Mouse (Mus musculus) bone marrow, adult 2 months (tissue): Measurements from ENCODE around the gene Fut4. TPM values are rescaled to one million over a fixed set of nuclear protein-coding genes. Genes with fewer than 3 reads are reported as not detected.
"Not testable (repeated sequence)": the region's sequence is repeated elsewhere in the genome, so short reads cannot be mapped to it uniquely, and the experiment has no call there.

Experiments
- H3K27ac ChIP-seq: fragments of 200-500 bp; 2 replicates; pipeline ENCODE4 v1.5.1; 2012; ENCODE audit warnings: low read depth, mild to moderate bottlenecking, control low read depth, inconsistent platforms, low read length; ENCODE audit not compliant: control insufficient read depth, poor library complexity, insufficient read depth
- H3K4me1 ChIP-seq: fragments of 200-500 bp; 2 replicates; pipeline ENCODE4 v1.6.1; 2011; ENCODE audit warnings: low read length; ENCODE audit not compliant: control insufficient read depth, insufficient read depth
- H3K4me3 ChIP-seq: fragments of 200-500 bp; replicated peaks from 2 replicates; pipeline ENCODE3; 2011; ENCODE audit warnings: mild to moderate bottlenecking, low read depth, low read length, control low read depth; ENCODE audit not compliant: control insufficient read depth
- CTCF ChIP-seq: fragments of 200-500 bp; IDR thresholded peaks from 2 replicates; pipeline ENCODE4 v1.5.1; 2011; ENCODE audit warnings: low read length, control low read depth; ENCODE audit not compliant: control insufficient read depth, insufficient read depth
- POLR2A ChIP-seq: fragments of 200-500 bp; IDR thresholded peaks from 2 replicates; pipeline ENCODE4 v1.6.1; 2011; ENCODE audit warnings: low read depth, mild to moderate bottlenecking, control low read depth, low read length, borderline replicate concordance; ENCODE audit not compliant: control insufficient read depth
- WGBS: fragments of 180-500 bp; shearing (Covaris S2); methylation state at CpG from one replicate; pipeline ENCODE4 v1.1.7; 2018; 5-methylcytosine and 5-hydroxymethylcytosine counted together
- polyA plus RNA-seq: library from polyadenylated mRNA; stranded (reverse); fragments of >200 nt; gene quantifications from 2 replicates; pipeline ENCODE4 v1.2.4, GENCODE M21; 2011; ENCODE audit warnings: low replicate concordance; ENCODE audit not compliant: missing spikeins, insufficient read depth, insufficient read length

Fut4 gene
- polyA plus RNA-seq, 1 experiment, result 2.2 TPM

DNA sequence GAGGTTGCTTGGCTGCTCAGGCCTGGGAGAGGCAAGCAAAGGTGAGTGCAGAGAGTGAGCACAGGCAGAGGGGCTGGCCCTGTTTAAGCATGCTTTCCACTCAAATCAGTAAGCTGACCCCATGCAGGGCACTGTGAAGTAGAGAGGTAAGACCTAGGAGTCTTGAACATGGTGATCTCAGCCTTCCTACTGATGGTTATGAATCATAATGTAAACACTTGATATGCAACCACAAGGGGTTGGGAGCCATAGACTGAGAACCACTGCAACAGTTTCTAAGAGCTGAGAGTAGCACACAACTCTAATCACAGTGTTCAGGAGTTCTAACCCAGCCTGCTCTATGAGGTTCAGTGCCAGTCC lies 33.9 kb downstream of the Fut4 start:
- Histone ChIP-seq H3K4me1 (peaks cover 2% of the 10 kb centered on the region), H3K4me3 (no peak overlapping the region), H3K27ac (no peak overlapping the region)
- TF ChIP-seq POLR2A (no peak), CTCF (no peak)

DNA sequence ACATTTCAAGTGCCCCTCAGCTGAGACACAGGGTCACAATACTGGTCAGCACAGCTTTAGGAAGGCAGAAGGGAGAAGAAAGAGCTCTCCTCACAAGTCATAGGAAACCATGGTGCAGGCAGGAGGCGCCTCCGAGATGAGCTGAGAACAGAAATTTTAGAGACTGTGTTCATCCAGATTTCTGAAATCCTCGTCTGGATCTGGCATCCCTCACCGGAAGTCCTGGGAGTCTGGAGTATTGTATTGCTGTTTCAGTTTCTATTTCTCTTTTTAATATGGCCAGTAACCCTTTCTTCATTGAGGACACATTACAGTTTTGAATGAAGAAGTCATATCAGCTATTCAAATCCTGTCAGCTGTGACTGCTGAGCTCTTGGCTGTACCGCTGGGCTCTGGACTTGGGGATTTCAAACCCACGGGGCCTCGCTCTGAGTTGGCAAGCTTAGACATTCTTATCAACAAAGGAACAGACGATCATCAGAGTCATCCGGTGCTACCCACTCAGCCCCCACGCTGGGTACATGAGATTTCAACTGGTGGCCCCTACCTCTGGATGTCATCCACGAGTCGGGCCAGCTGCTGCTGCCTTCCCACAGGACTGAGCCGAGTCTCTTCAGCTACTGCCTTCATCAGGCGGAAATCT lies 34.4 kb downstream of the Fut4 start:
- WGBS, result 20% methylated on average over 14 of the region's 14 CpGs
- TF ChIP-seq POLR2A (no peak), CTCF (no peak)
- Histone ChIP-seq H3K4me3 (no peak overlapping the region), H3K27ac (no peak overlapping the region), H3K4me1 (peaks cover 2% of the 10 kb centered on the region)

DNA sequence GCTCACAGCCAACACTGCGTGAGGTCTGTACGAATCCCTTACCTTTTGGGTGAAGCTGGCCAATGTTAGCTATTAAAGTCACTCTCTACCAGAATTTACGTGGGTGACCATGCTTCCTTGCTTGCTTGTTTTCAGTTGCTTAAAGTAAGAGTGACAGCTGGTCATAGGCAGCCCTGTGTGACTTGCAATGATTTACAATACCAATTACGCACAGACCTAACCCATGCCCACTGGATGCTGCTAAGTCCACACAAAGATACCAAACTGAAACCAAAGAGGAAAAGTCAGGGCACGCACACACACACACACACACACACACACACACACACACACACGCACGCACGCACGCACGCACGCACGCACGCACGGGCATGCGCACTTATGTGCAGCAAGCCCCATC lies 36.9 kb downstream of the Fut4 start:
- Histone ChIP-seq H3K4me1 (peaks cover 2% of the 10 kb centered on the region), H3K4me3 (no peak overlapping the region), H3K27ac (no peak overlapping the region)
- TF ChIP-seq POLR2A (no peak), CTCF (no peak)
- 88% methylated on average over 15 of the region's 15 CpGs for WGBS

DNA sequence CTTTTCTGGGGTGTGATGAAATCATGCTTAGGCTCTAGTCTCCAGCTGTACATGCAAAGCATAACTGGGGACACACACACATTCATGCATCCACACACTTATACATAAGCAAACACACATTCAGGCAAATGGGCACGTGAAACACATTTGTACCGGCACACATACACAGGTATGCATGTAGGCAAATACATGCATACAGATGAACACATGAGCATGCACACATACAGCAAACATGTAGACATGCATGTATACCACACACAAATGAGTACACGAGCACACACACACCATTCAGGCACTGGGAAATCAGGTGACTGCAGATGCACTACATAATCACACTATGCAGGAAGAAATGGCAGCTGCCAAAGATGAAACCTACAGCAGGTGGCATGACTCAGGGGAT lies 41.3 kb downstream of the Fut4 start:
- Histone ChIP-seq H3K27ac (no peak overlapping the region), H3K4me3 (no peak overlapping the region), H3K4me1 (no peaks in the 10 kb centered on the region)
- WGBS, result 78% methylated on average over 3 of the region's 3 CpGs
- TF ChIP-seq CTCF (no peak), POLR2A (no peak)

DNA sequence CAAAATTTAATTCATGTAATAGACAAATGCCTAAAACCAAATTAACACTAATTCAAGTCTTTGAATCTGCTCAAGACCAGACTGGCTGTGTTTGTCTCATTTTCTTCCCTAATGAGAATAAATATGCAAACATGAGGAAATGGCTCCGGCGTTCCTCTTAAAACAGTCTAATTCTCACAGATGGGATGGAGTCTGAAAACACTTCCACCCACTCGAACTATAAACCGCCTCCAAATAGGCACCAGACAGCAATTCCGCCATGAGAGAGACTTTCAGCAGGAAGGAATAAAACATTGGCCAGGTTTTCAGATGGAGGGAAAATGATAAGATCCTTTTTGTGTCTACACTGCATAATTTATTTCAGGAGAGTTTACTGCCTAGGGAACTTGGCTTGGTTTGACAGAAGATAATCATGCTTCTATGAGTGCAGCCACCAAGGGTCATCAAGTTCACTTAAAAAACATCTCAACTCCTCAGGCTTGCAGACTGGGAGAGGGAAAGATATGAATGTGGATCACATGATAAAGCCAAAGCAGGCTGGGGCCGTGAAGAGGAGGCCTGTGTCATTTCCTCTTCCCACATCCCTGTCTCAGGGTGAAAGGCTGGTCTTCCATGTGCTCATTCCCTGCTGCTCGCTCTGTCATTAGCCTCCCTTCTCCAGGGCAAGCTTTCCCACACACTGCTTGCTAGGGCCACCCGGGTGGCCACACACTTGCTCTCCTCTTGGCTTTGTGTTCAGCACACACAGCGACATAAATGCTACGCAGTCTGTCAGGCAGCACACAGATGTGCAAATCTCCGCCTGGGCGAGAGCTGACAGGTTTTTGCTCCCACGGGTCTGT lies 46.7 kb downstream of the Fut4 start:
- Histone ChIP-seq H3K4me1 (no peaks in the 10 kb centered on the region), H3K4me3 (no peak overlapping the region), H3K27ac (no peak overlapping the region)
- WGBS, result 69% methylated on average over 13 of the region's 13 CpGs
- TF ChIP-seq CTCF, result no peak
- no peak for TF ChIP-seq POLR2A

DNA sequence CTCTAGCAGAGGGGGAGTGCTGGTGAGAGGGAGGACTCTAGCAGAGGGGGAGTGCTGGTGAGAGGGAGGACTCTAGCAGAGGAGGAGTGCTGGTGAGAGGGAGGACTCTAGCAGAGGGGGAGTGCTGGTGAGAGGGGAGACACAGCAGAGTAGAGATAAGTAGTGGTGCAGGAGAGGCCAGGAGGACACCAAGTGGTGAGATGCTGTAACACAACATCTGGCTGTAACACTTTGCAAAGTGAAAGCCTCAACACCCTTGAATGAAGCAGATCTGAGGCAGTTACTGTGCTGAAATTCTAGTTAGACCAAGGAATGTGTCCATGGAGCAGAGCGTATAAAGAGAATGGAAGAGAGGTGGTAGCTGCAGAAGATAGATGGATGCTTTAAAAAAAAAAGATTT lies 51.4 kb downstream of the Fut4 start:
- 73% methylated on average over 1 of the region's 1 CpGs for WGBS

DNA sequence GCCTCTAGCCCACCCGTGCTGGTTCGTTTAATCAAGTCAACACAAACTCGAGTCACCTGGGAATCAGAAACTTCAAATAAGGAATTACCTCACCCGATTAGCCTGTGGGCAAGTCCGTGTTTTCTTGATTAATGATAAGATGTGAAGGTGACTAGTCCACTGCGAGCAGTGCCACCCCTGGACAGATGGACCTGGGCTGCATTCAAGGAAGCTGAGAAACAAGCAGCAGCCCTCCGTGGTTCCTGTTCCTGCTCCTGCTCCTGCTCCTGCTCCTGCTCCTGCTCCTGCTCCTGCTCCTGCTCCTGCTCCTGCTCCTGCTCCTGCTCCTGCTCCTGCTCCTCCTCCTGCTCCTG lies 52.9 kb downstream of the Fut4 start:
- Histone ChIP-seq H3K4me3 (no peak overlapping the region), H3K4me1 (no peaks in the 10 kb centered on the region), H3K27ac (no peak overlapping the region)
- no peak for TF ChIP-seq POLR2A
- no peak for TF ChIP-seq CTCF
- 38% methylated on average over 7 of the region's 7 CpGs for whole genome bisulfite sequencing

More for the DNA sequence above, 51.4 kb downstream of the Fut4 start:
- not testable (repeated sequence) for H3K4me1 ChIP-seq, H3K27ac ChIP-seq, H3K4me3 ChIP-seq

DNA sequence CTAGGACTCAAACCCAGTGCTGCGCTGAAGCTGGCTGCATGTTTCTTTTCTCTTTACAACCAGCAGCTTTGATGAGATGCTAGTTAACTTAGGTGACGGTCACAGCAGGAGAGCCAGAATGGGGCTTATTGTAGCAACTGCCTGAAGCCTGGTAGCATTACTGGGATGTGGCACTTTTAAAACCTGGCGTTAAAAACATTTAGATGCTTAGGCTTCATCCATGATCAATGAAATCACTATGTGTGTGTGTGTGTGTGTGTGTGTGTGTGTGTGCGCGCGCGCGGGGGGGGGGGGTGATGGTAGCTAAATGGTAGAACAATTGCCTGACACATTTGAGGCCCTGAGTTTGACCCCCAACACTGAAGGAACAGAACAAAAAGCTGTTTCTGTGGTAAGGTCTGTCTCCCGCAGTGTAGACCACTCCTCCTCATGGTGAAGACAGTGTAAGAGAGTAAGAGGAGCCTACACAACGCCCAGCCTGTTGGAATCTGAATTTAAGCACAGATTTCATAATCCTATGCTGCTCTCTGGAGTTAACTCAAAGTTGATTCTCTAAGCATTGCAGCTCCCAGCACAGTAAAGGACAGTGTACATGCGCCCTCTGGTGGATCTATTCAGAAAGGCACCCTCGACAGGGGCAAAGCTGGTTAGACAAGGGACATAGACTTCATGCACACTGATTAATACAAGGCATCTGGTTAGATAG lies 53.5 kb downstream of the Fut4 start:
- TF ChIP-seq CTCF (peak; percentile 83), POLR2A (no peak)
- Histone ChIP-seq H3K4me1 (no peaks in the 10 kb centered on the region), H3K4me3 (no peak overlapping the region), H3K27ac (no peak overlapping the region)
- 60% methylated on average over 12 of the region's 12 CpGs for WGBS

Other genes with a start within 250 kb of the Fut4 start
- gene Amotl1, start 107.3 kb downstream of the Fut4 start, polyA plus RNA-seq, result 2.7 and 2.9 TPM in 2 replicates
- 3.5 and 8.3 TPM in 2 replicates for gene Piwil4, start 11.7 kb downstream of the Fut4 start, polyA plus RNA-seq
- gene 1700012B09Rik, start 18.6 kb upstream of the Fut4 start, polyA plus RNA-seq, result not detected in 2 replicates
- 13.8 and 16.7 TPM in 2 replicates for gene Mre11a, start 32.3 kb upstream of the Fut4 start, polyA plus RNA-seq
- 9.0 and 13.5 TPM in 2 replicates for gene Ankrd49, start 32.5 kb upstream of the Fut4 start, polyA plus RNA-seq
- gene Gpr83, start 107.8 kb upstream of the Fut4 start, polyA plus RNA-seq, result not detected in 2 replicates
- 1.2 TPM in 1 of 2 replicates, not detected in the other for gene Izumo1r, start 151.6 kb upstream of the Fut4 start, polyA plus RNA-seq